Mouse (Mus musculus) embryonic facial prominence, embryonic 15.5 days (tissue): ENCODE results near the gene Gm28845. TPM values are rescaled to one million over a fixed set of nuclear protein-coding genes. Genes with fewer than 3 reads are reported as not detected.
"Not testable (repeated sequence)": the region's sequence is repeated elsewhere in the genome, so short reads cannot be mapped to it uniquely, and the experiment has no call there.

Source experiments
- ATAC-seq: fragments of 200-750 bp; cut with Nextera tagmentation; 2 replicates; pipeline ENCODE4 v1.8.0; 2017; ENCODE audit warnings: low read depth, moderate TSS enrichment; ENCODE audit not compliant: insufficient number of reproducible peaks, low FRiP score, low TSS enrichment
- H3K27ac ChIP-seq: fragments of 300-500 bp; sonication (generic); replicated peaks from 2 replicates; pipeline ENCODE4 v1.5.1; 2015; ENCODE audit warnings: mild to moderate bottlenecking, inconsistent platforms
- H3K27me3 ChIP-seq: fragments of 300-500 bp; sonication (generic); 2 replicates; pipeline ENCODE4 v1.6.1; 2015; ENCODE audit warnings: inconsistent platforms
- H3K36me3 ChIP-seq: fragments of 300-500 bp; sonication (generic); 2 replicates; pipeline ENCODE4 v1.6.1; 2015; ENCODE audit warnings: mild to moderate bottlenecking, inconsistent platforms
- H3K4me1 ChIP-seq: fragments of 300-500 bp; sonication (generic); 2 replicates; pipeline ENCODE4 v1.6.1; 2015; ENCODE audit warnings: inconsistent platforms
- H3K4me2 ChIP-seq: fragments of 300-500 bp; sonication (generic); replicated peaks from 2 replicates; pipeline ENCODE4 v1.6.1; 2015; ENCODE audit warnings: mild to moderate bottlenecking, inconsistent platforms
- H3K4me3 ChIP-seq: fragments of 300-500 bp; sonication (generic); replicated peaks from 2 replicates; pipeline ENCODE4 v1.5.1; 2015; ENCODE audit warnings: mild to moderate bottlenecking, inconsistent platforms
- H3K9ac ChIP-seq: fragments of 300-500 bp; sonication (generic); 2 replicates; pipeline ENCODE4 v1.6.1; 2015; ENCODE audit warnings: inconsistent platforms
- H3K9me3 ChIP-seq: fragments of 300-500 bp; sonication (generic); replicated peaks from 2 replicates; pipeline ENCODE4 v1.6.1; 2016; ENCODE audit warnings: inconsistent platforms
- WGBS: fragments of 180-500 bp; shearing (Covaris S2); methylation state at CpG from one replicate; pipeline ENCODE4 v1.1.7; 2015; 5-methylcytosine and 5-hydroxymethylcytosine counted together
- polyA plus RNA-seq: library from polyadenylated mRNA; unstranded; fragments of >200 nt; fragmentation: Nextera tagmentation; extraction: Ambion mirVana; gene quantifications from 2 replicates; pipeline ENCODE4 v1.2.1, GENCODE M21; 2015

The Gm28845 gene
- polyA plus RNA-seq, 1 experiment from 2014 or later: not detected

GRCm38 (mm10) chr1:65051696-65052095, 67.7 kb downstream of the Gm28845 start:
- no peak for ATAC-seq
- Histone ChIP-seq H3K27ac (no peak overlapping the region), H3K9ac (no peak overlapping the region), H3K4me1 (no peaks in the 10 kb centered on the region), H3K4me2 (no peak overlapping the region), H3K27me3 (no peaks in the 10 kb centered on the region), H3K36me3 (no peaks in the 10 kb centered on the region), H3K9me3 (no peaks in the 10 kb centered on the region), H3K4me3 (no peak overlapping the region)
- WGBS: 52% methylated on average over 7 of the region's 7 CpGs

GRCm38 (mm10) chr1:65050952-65051351, 68.4 kb downstream of the Gm28845 start, which contains the start of gene Cryge:
TSS of gene Cryge (minus strand) at chr1:65051149.
- H3K9me3 ChIP-seq, H3K4me3 ChIP-seq, H3K4me1 ChIP-seq, H3K36me3 ChIP-seq, H3K27me3 ChIP-seq, H3K4me2 ChIP-seq, H3K9ac ChIP-seq, H3K27ac ChIP-seq, ATAC-seq: not testable (repeated sequence)
- 87% methylated on average over 12 of the region's 12 CpGs for WGBS

Other genes starting within 250 kb of the Gm28845 start
- 6.8 and 7.6 TPM in 2 replicates for gene Plekhm3, start 162.7 kb downstream of the Gm28845 start, polyA plus RNA-seq
- gene Akr1cl, start 86.8 kb downstream of the Gm28845 start, polyA plus RNA-seq: 0.09 TPM in 1 of 2 replicates, not detected in the other
- 1.8 and 2.4 TPM in 2 replicates for gene Cryge, start 68.4 kb downstream of the Gm28845 start, polyA plus RNA-seq
- gene Crygd, start 56.1 kb downstream of the Gm28845 start, polyA plus RNA-seq: 1.9 and 2.0 TPM in 2 replicates
- 1.8 and 1.9 TPM in 2 replicates for gene Crygc, start 45.9 kb downstream of the Gm28845 start, polyA plus RNA-seq
- 2.7 and 4.1 TPM in 2 replicates for gene Crygb, start 37.3 kb downstream of the Gm28845 start, polyA plus RNA-seq
- 5.7 and 7.3 TPM in 2 replicates for gene Cryga, start 16.2 kb downstream of the Gm28845 start, polyA plus RNA-seq
- gene D630023F18Rik, start 3.7 kb upstream of the Gm28845 start, polyA plus RNA-seq: 0.27 and 0.33 TPM in 2 replicates
- gene Idh1, start 66.9 kb upstream of the Gm28845 start, polyA plus RNA-seq: 125 and 126 TPM in 2 replicates
- gene Pikfyve, start 67.1 kb upstream of the Gm28845 start, polyA plus RNA-seq: 10.7 and 10.9 TPM in 2 replicates
- gene Pth2r, start 162.5 kb upstream of the Gm28845 start, polyA plus RNA-seq: 0.17 and 0.24 TPM in 2 replicates